Mouse (Mus musculus) neural tube, embryonic 11.5 days (tissue): ENCODE data around the gene H60c. TPM values are rescaled to one million over a fixed set of nuclear protein-coding genes. Genes with fewer than 3 reads are reported as not detected.

Experiments used
- ATAC-seq: fragments of 200-750 bp; cut with Nextera tagmentation; 2 replicates; pipeline ENCODE4 v1.8.0; 2017; ENCODE audit warnings: moderate number of reproducible peaks, mild to moderate bottlenecking, moderate TSS enrichment, moderate library complexity; ENCODE audit not compliant: insufficient read depth, low FRiP score, low TSS enrichment
- DNase-seq: peaks from one replicate; pipeline ENCODE4 v3.0.0-alpha.2; 2015; ENCODE audit warnings: low spot score
- H3K27ac ChIP-seq: fragments of 300-500 bp; sonication (generic); 2 replicates; pipeline ENCODE4 v1.5.1; 2014; ENCODE audit warnings: low read depth, mild to moderate bottlenecking, low read length
- H3K27me3 ChIP-seq: fragments of 300-500 bp; sonication (generic); 2 replicates; pipeline ENCODE4 v1.6.1; 2014; ENCODE audit warnings: mild to moderate bottlenecking, low read length, mixed read lengths; ENCODE audit not compliant: control insufficient read depth, insufficient read depth
- H3K36me3 ChIP-seq: fragments of 300-500 bp; sonication (generic); 2 replicates; pipeline ENCODE4 v1.6.1; 2014; ENCODE audit warnings: mild to moderate bottlenecking, low read length, moderate library complexity, mixed read lengths; ENCODE audit not compliant: control insufficient read depth, insufficient read depth
- H3K4me1 ChIP-seq: fragments of 300-500 bp; sonication (generic); 2 replicates; pipeline ENCODE4 v1.6.1; 2014; ENCODE audit warnings: low read length, mixed read lengths; ENCODE audit not compliant: control insufficient read depth, insufficient read depth
- H3K4me2 ChIP-seq: fragments of 300-500 bp; sonication (generic); 2 replicates; pipeline ENCODE4 v1.6.1; 2014; ENCODE audit warnings: low read depth, mild to moderate bottlenecking, moderate library complexity
- H3K4me3 ChIP-seq: fragments of 300-500 bp; sonication (generic); 2 replicates; pipeline ENCODE4 v1.5.1; 2014; ENCODE audit warnings: low read depth, low read length
- H3K9ac ChIP-seq: fragments of 300-500 bp; sonication (generic); 2 replicates; pipeline ENCODE4 v1.6.1; 2014; ENCODE audit warnings: mild to moderate bottlenecking, low read length
- H3K9me3 ChIP-seq: fragments of 300-500 bp; sonication (generic); 2 replicates; pipeline ENCODE4 v1.6.1; 2016; ENCODE audit warnings: low read length; ENCODE audit not compliant: control insufficient read depth
- WGBS: fragments of 180-500 bp; shearing (Covaris S2); extraction: QIAGEN DNeasy Blood & Tissue Kit; methylation state at CpG from one replicate; pipeline ENCODE4 v1.1.7; 2014; 5-methylcytosine and 5-hydroxymethylcytosine counted together
- polyA plus RNA-seq: library from polyadenylated mRNA; unstranded; fragments of >200 nt; fragmentation: Nextera tagmentation; extraction: Ambion mirVana; gene quantifications from 2 replicates; pipeline ENCODE4 v1.2.1, GENCODE M21; 2014

Gene H60c
- polyA plus RNA-seq = not detected in 2 replicates

GRCm38 (mm10) chr10:3267671-3268070 is at the start of gene H60c:
H60c (minus strand) TSS chr10:3267771.
- no peak for ATAC-seq
- no peaks in the 10 kb centered on the region for H3K4me1 ChIP-seq
- no peak within 1 kb of the TSS for H3K4me3 ChIP-seq
- 76% methylated on average over 8 of the region's 8 CpGs for WGBS
- DNase-seq = no peak
- H3K9me3 ChIP-seq = no peaks in the 10 kb centered on the region
- H3K36me3 ChIP-seq = no peaks in the 10 kb centered on the region
- H3K27ac ChIP-seq = no peak within 1 kb of the TSS
- no peak within 1 kb of the TSS for H3K4me2 ChIP-seq
- H3K9ac ChIP-seq = no peak within 1 kb of the TSS
- H3K27me3 ChIP-seq = no peaks in the 10 kb centered on the region

- no peak overlapping the region for H3K9ac ChIP-seq
- DNase-seq (no peak), ATAC-seq (no peak)
- H3K4me3 ChIP-seq = no peak overlapping the region
- H3K27me3 ChIP-seq = no peaks in the 10 kb centered on the region
- H3K9me3 ChIP-seq = no peaks in the 10 kb centered on the region; the same call in 1 of the 2 replicates
- H3K27ac ChIP-seq = no peak overlapping the region
- no peaks in the 10 kb centered on the region for H3K4me1 ChIP-seq
- no peak overlapping the region for H3K4me2 ChIP-seq
- 78% methylated on average over 1 of the region's 1 CpGs for WGBS
- H3K36me3 ChIP-seq = no peaks in the 10 kb centered on the region
Measured at GRCm38 (mm10) chr10:3308821-3309206, 41.2 kb upstream of the H60c start.

GRCm38 (mm10) chr10:3308180-3308820 is 40.7 kb upstream of the H60c start:
- Histone ChIP-seq H3K4me1 (no peaks in the 10 kb centered on the region), H3K4me3 (no peak overlapping the region), H3K9me3 (no peaks in the 10 kb centered on the region; the same call in 1 of the 2 replicates), H3K36me3 (no peaks in the 10 kb centered on the region), H3K9ac (no peak overlapping the region), H3K27ac (no peak overlapping the region), H3K4me2 (no peak overlapping the region), H3K27me3 (no peaks in the 10 kb centered on the region)
- no peak for ATAC-seq
- WGBS = 88% methylated on average over 4 of the region's 4 CpGs
- no peak for DNase-seq

- Histone ChIP-seq H3K4me3 (no peak overlapping the region), H3K27ac (no peak overlapping the region), H3K4me1 (no peaks in the 10 kb centered on the region), H3K36me3 (no peaks in the 10 kb centered on the region), H3K9ac (no peak overlapping the region), H3K9me3 (no peaks in the 10 kb centered on the region), H3K27me3 (no peaks in the 10 kb centered on the region), H3K4me2 (no peak overlapping the region)
- no peak for ATAC-seq
- WGBS = 83% methylated on average over 2 of the region's 2 CpGs
- DNase-seq = no peak
Measured at GRCm38 (mm10) chr10:3307752-3308151, 40.2 kb upstream of the H60c start.

GRCm38 (mm10) chr10:3293969-3294368 is 26.4 kb upstream of the H60c start:
- no peak overlapping the region for H3K27ac ChIP-seq
- ATAC-seq = no peak
- WGBS = 58% methylated on average over 2 of the region's 2 CpGs

GRCm38 (mm10) chr10:3281047-3281446 is 13.5 kb upstream of the H60c start:
- ATAC-seq = no peak
- H3K27me3 ChIP-seq = no peaks in the 10 kb centered on the region
- 88% methylated on average over 2 of the region's 2 CpGs for WGBS

More at GRCm38 (mm10) chr10:3293969-3294368, 26.4 kb upstream of the H60c start:
- no peak for DNase-seq
- H3K36me3 ChIP-seq = no peaks in the 10 kb centered on the region
- no peak overlapping the region for H3K9ac ChIP-seq
- no peaks in the 10 kb centered on the region for H3K27me3 ChIP-seq
- no peak overlapping the region for H3K4me3 ChIP-seq
- H3K4me1 ChIP-seq = no peaks in the 10 kb centered on the region
- no peak overlapping the region for H3K4me2 ChIP-seq
- no peaks in the 10 kb centered on the region for H3K9me3 ChIP-seq

GRCm38 (mm10) chr10:3274065-3274464 is 6.5 kb upstream of the H60c start:
- H3K4me2 ChIP-seq = no peak overlapping the region
- H3K36me3 ChIP-seq = no peaks in the 10 kb centered on the region
- no peak overlapping the region for H3K4me3 ChIP-seq
- H3K27ac ChIP-seq = no peak overlapping the region
- no peaks in the 10 kb centered on the region for H3K4me1 ChIP-seq
- no peak for DNase-seq
- H3K9me3 ChIP-seq = no peaks in the 10 kb centered on the region
- no peak for ATAC-seq
- H3K27me3 ChIP-seq = no peaks in the 10 kb centered on the region
- 80% methylated on average over 3 of the region's 3 CpGs for WGBS
- no peak overlapping the region for H3K9ac ChIP-seq

More at GRCm38 (mm10) chr10:3281047-3281446, 13.5 kb upstream of the H60c start:
- H3K9me3 ChIP-seq = no peaks in the 10 kb centered on the region
- H3K4me1 ChIP-seq = no peaks in the 10 kb centered on the region
- no peak overlapping the region for H3K4me2 ChIP-seq
- no peak overlapping the region for H3K9ac ChIP-seq
- no peak overlapping the region for H3K27ac ChIP-seq
- no peak for DNase-seq
- no peaks in the 10 kb centered on the region for H3K36me3 ChIP-seq
- no peak overlapping the region for H3K4me3 ChIP-seq

GRCm38 (mm10) chr10:3271036-3271435 is 3.5 kb upstream of the H60c start:
- 69% methylated on average over 3 of the region's 4 CpGs for WGBS
- Histone ChIP-seq H3K4me2 (no peak overlapping the region), H3K9me3 (no peaks in the 10 kb centered on the region), H3K4me3 (no peak overlapping the region), H3K27me3 (no peaks in the 10 kb centered on the region), H3K27ac (no peak overlapping the region), H3K9ac (no peak overlapping the region), H3K4me1 (no peaks in the 10 kb centered on the region), H3K36me3 (no peaks in the 10 kb centered on the region)
- DNase-seq = no peak
- ATAC-seq = no peak

- Histone ChIP-seq H3K9ac (no peak overlapping the region), H3K4me1 (no peaks in the 10 kb centered on the region), H3K36me3 (no peaks in the 10 kb centered on the region), H3K4me2 (no peak overlapping the region), H3K27me3 (no peaks in the 10 kb centered on the region), H3K9me3 (no peaks in the 10 kb centered on the region), H3K27ac (no peak overlapping the region), H3K4me3 (no peak overlapping the region)
- no peak for ATAC-seq
- WGBS = 76% methylated on average over 2 of the region's 2 CpGs
- no peak for DNase-seq
Measured at GRCm38 (mm10) chr10:3266729-3267128, 842 bp downstream of the H60c start.
